Mouse (Mus musculus): ENCODE data around the gene Gramd1b.
A peak's percentile ranks its signal among the peaks of the same experiment; 100 is the strongest.

Gramd1b gene

DNA sequence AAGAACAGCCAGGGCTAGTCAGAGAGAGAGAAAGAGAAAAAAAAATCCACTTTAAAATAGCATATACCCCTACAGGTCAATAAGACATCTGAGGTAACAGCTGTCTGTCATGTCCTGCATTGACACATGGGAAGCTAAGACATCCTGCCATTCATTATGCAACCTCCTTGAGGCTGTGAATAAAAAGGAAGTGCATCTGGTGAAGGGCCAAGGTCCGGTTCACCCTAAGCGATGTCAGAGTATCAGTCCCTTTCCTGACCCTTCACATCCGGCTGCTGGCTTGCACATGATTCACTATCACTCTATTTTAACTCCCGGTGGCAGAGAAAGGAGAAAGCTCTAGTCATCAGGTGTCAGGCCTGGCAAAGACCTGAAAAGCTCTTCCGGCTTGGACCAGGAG is 73.7 kb downstream of the Gramd1b start:
- peak; percentile 56 for DNase-seq

DNA sequence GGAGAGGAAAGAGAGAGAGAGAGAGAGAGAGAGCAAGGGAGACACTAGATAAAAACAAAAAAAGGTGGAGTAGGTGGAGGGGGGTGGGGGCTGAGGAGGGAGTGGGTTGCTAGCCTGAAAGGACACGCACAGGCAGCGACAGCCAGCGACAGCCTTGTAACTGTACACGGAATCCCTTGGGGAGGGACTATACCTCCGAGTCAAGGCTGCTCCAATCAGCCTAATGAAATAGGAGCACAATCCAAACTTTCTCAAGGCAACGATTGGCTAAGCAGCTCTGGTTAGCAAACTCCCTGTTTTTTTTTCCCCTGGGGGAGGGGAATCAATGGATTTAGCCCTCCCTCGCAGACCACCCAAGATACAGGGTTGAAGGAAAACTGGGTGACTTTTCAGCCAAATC is 75.0 kb downstream of the Gramd1b start:
- peak; percentile 65 for DNase-seq

DNA sequence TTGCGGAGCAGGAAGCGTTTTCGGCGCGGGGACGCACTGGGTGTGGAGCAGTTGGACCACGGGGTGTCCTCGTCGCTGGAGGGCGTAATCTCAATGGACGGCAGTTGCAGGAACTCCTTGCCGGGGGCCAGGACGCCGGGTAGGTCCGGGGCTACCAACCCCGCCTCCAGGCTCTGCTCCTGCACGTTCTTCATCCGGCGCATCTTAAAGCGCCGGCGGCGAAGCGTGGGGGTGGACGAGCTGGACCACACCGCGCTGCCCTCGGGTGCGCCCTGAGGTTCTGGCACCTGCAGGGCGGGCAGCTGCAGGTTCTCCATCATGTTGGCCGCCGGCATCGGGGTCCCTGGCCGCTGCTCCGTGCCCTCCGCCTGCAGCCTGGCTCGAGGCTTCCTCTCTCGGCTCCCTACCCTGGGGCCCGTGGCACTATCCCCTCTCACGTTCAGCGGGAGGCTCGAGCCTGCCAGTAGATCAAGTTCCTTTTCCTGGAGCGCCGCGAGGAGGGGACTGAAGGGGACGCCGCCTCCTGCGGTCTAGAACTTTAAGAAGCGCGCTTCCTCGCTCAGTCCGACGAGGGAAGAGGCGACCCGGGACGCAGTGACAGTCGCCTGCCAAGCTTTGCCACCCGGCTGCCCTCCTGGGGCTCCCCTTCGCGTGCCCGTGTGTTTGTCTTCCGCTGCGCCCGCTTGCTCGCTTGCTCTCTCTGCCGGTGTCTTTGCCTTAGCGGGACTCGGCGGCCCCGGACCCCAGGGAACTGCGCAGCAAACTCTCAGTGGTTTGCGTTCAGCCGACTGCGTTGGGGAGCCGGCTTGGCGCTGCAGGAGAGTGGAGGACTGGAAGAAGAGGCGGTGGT is 75.6 kb downstream of the Gramd1b start:
- DNase-seq: peak; percentile 63

DNA sequence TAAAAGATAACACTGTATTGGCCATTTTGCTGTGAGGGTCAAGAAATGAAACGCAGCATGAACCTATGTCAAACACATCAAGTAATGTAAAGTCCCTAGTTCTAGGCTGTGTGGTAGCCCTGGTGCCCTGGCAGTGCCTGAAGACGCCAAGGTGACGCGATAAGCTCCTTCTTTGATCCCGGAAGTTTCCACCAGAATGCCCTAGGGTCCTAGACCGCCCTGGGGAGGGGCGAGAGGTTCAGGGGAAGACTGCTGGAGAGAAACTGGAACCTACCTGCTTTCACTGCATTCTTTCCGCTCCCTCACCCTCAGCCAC is 76.2 kb downstream of the Gramd1b start:
- DNase-seq: no peak

DNA sequence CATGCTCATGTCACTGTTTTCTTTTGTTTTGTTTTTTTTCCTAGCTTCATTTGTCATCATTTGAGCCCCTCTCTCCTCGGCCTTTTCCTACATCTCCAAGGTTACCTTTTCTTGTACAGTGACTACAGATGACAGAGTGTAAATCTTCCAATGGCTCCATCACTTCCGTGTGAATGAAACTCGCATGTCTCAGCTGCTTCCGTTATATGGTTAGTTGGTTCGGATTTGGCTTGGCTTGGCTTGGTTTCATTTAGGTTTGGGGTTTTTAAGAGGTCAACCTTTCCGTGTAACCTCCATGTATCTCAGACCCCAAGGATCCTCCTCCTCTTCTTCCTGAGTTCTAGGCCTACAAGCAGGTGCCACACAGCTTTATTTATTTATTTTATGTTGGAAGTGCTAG is 77.3 kb downstream of the Gramd1b start:
- DNase-seq: no peak

DNA sequence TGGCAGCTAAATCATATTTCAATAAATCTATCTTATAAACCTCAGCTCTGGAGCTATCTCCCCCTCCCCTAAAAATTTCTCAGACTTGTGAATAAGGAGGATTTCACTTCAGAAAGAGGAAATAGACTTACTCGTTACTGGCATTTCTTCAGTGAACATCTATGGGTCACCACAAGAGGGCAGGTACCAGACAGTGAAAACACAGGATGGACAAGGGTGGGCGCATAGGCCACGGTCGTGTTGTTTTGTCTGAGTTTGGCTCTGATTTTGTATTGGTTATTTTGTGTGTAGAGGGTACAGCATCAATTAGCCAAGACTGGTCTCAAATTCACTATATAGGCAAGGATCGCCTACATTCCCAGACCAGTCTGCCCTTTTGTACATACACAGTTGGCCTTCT is 79.0 kb downstream of the Gramd1b start:
- no peak for DNase-seq

DNA sequence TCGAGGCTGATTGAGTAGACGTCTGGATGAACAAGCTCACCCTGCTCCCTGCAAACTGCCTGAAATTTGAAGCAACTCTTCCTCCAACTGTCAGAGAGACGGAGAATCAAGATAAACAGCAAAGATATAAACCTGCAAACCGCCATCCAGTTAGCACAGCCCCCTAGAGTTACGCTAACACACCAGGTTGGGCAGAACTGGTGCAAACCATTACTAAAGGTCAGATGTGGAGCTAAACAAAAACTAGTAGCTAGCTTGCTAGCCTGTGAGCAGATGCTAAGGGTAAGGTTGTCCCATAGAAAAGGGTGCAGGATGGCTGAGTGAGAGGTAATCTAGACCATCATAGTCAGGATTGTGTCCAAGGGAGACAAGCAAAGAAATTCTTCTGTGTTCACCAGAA is 80.4 kb downstream of the Gramd1b start:
- DNase-seq: no peak

DNA sequence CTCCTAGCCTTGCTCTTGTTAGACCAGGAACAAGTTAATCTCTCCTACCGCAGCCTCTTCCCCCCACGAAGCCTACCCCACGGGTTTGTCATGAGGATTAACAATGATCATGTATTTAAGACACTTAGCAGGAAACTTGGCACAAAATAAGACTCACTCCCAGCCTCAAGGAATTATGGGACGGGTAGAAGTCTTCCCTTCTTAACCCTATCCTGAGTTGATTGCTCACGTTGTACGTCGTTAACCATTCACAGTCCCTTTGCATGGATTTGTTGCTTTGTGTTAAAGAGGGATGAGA is 80.8 kb downstream of the Gramd1b start:
- no peak for DNase-seq

DNA sequence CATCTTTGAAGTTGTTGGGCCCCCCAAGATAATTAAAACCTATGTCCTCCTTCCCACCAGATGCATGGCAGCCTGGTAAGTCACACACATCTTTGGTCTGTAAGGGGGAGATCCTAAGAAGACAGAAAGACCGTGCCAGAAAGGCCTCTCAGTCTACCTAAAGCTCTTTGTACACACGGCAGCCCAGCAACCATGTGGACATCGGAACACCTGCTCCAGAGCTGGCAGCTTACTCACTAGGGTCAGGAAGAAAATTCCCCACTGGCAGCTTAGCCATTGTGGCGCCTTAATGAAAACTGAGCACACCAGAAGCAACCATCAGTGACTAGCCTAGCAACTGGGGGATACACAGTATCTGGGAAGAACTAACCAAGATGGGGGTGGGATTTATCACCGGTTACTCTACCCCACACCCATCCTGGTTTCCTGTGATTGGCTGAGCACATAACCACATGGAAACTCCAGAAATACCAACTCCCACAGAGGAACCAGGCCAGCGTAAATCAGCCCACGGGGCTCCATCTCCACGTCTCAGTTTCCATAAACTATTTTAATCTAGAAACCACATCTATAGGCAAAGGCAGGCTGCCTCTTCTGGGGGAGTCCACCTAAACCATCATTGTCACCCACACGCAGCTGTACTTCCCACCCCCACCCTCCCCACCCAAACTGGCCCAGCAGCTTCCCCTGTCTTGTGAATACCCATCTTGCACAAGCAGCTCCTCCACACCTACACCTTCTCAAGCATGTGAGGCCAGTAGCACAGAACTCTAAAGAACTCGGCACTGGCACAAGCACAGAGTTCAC is 81.4 kb downstream of the Gramd1b start:
- no peak for DNase-seq

DNA sequence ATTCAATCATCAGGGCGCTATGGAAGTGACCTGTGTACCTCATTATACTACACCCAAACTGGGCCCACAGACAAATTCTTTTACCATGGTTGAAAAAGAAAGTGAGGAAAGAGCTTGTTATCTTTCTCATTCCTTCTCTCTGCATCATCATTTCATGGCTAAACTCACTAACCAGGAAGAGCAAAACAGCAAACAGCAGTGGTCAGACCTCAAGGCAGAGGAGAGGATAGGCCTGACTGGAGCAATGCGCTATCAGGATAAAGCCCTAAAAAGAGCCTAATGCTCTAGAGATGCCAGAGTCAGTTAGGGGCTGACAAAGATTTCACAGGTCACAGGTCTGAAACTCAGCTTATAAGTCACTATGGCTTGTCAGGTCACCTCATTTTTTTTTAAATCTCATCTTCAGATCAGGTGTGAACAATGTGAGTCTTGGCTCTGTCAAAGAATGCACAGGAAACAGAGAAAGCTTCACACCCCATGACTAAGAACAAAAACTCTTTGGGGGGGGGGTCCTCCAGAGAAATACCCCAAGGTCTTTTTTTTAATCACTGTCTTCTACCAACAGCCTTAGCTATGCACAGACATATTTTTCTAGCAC is 82.4 kb downstream of the Gramd1b start:
- DNase-seq: no peak

DNA sequence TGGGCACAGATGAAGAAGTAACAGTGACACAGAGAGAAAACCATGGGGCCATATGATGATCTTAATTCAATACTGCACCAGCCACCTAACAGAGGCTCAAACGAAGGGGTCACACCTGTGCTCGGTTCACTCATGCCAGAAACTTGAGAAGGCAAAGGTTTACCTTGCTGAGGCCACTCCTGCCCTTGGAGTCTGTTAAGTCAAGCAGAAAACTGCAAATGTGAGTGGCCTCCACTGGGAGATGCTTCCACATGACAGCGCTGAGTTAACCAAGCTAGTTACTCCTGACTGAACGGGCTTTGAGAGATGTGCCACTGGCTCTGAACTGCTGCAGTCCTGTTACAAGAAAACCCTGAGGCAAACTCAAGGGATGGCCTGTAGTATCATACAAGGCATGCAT is 83.9 kb downstream of the Gramd1b start:
- peak; percentile 51 for DNase-seq

DNA sequence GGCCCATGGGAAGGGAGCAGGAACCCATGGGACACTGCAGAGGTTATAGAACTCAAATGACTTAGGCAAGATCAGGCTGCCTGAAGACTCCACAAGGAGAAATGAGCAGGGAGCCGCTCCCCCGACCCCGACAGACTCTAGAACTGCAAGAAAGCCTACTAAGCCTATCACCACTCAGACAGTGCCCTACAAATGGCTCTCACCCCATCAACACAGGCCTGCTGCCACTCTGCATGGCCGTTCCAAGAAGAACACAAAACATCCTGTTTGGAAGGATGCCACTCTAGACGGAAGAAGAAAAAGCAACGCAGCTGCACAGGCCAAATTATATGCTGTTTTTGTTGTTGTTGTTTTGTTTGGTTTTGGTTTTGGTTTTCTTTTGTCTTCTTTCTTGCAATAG is 86.2 kb downstream of the Gramd1b start:
- no peak for DNase-seq

DNA sequence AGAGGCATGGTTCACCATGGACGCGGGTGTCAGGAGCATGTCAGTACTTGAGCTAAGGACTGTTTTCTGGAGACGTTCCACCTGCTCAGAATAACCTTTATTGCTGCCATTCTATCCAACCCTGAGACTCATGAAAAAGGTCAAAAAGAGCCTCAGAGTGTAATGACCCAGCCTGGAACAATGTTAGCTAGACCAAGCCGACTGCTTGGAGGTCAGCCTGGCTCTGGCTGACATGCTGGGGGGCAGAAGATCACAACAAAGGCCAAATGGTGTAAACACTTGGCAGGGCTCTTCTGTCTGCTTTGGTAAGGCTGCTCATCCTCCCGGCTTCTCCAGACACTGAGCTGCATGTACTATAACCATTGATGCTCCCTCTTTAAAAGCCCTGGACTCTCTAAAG is 88.4 kb downstream of the Gramd1b start:
- DNase-seq: no peak

DNA sequence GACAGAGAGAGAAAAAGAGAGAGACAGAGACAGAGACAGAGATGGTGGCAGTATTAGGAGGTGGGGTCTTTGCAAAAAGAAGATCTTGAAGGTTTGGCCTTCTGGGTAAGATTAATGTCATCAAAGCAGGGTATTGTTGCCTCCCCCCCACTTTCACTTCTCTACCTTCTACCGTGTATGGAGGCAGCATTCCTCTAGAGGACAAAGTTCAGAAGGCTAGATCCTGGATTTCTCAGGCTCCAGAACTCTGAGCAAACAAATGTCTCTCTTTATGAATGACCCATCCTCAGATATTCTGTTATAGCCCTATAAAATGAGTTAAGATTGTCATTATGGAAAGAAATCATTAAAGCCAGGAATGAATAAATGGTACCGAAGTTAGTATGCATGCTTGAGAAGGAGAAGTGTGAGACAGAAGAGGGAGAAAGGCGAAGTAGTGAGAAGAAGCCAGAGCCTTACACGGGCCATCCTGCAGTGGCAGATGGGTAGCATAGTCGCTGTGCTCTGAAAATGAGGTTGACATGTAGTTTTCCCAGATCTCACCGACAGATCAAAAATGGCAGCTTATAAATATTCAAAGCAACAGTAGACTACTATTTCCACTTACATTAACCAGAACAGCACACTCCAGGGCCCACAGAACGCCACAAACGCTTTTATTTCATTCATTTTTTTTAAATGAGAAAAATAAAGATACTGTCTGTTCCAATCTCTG is 91.1 kb downstream of the Gramd1b start:
- DNase-seq: no peak

DNA sequence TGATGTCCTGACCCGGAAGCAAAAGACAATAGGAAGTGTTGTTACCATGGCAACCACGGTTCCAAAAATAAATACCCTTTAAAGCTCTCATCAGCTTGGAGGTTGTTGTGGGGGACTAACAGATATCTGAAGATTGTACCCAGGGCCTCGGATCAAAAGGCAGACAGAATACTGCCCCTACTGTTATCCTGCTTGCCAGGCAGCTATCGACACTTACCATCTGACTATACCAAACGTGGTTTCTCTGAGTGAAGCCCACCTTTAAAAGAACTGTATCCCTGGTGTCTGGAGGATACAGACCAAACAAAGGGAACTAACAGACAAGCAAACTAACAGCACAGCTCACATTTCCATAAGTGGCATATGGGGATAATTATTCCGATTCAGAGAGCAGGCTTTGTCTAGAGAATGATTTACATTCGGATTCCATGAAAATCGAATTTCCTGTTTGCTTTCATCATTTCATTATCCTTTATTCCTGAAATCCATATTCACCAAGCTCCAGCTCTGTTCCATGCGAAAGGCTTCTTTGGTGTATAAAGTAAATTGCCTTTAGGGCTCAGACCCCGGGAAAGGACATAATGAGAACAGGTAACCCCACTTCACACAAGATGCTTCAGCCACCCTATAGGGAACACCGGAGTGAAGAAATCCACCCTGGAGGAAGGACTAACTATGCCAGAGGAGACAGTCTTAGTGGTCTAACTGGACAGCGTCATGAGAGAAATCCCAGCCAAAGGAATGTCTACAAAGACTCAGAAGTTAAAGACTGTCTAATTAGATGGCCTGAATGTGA is 92.3 kb downstream of the Gramd1b start:
- no peak for DNase-seq

DNA sequence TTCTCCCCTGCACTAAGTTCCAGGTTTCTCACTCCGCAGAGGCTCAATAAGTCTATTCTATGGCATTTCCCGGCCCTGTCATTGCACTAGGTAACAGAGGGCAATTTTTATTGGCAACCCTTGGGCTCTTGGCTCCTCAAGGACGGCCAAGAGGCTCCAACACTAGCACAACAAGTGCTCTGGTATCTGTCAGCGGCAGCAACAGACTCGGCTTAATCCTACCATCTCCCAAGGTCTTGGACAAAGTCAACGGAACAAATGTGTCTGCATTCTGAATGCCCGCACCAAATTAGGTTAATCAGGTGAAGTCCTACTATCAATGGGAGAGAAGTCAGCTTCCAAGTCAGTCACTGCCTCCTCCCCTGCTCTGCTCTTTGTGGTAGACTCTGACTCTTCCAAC is 93.3 kb downstream of the Gramd1b start:
- no peak for DNase-seq

DNA sequence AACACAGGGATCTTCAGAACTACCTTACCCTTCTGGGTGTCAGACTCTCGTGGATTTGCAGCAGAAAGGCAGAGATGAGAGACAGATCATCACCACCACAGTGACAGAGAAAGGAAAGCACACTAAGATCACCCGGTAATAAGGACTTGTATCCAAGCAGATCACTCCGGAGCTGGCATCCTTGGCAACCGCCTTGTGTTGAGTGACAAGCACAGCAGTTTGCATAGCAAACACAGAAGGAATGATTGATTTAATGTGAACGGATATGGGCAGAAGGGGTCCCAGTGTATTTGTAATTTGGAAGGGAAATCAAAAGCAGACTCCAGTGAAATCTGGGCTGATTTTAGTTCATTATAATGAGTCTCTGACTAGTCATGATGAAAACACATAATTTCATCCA is 97.9 kb downstream of the Gramd1b start:
- no peak for DNase-seq

DNA sequence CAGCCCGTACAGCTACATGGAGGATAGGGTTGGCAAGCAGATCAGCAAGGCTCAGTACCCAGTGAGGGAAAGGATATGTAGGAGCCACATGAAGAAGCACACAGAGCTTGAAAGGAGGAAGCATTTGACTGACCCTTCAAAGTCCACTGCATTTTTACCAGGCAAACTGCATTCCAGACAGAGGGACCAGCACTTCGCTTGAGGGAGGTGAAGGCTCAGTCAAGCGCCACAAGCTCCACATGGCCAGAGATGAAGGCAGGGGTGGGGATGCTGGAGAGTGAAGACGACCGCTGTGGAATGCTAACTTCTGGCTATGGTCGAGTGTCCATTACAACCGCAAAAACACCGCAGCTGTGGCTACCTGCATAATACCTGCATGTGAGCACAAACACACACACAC is 100.2 kb downstream of the Gramd1b start:
- peak; percentile 56 for DNase-seq

DNA sequence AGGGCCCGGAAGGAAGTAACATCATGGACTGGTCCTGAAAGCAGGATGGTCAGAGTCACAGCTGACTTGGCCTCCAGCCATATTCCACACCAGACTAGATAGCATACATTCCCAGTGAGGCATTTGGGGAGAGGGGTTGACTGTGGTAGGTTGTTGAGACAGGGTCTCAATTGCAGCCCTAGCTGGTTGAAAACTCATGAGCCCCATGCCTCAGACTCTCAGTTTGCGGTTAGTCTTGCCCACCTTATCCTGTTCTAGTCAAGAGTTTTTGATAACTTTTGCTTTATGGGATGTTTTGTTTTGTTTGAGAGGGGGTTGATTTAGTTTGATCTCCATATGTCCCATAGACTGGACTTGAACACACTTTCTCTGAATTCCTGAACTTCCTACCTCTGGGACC is 103.5 kb downstream of the Gramd1b start:
- DNase-seq: no peak

DNA sequence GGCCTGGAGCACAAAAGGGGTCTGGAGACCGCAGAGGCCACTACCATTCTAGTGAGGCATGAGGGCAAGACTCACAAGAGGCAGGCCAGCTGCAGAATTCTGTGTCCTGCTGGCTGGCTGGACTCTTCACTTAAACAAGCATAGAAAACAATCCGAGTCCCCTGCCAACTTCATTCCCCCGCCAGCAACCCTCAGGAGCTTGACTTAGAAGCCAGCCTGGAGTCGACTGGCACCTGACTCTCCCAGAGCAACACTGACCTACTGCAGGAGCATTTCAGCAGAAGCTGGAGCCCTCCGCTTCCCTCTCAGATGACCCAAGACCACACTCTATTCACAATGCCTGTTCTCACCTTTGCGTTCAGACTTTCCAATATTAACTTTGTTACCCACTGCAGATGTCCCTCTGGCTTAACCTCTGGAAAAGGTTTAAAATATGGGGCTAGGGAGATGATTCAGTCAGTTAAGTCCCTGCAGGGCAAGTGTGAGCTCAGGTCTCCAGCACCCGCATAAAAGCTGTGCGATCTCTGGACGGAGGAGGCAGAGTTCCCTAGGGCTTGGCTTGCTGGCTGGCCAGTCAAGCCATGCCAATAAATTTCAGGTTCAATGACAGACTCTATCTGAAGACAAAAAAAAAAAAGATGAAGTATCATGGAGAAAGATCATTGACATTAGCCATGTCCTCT is 104.8 kb downstream of the Gramd1b start:
- peak; percentile 62 for DNase-seq

DNA sequence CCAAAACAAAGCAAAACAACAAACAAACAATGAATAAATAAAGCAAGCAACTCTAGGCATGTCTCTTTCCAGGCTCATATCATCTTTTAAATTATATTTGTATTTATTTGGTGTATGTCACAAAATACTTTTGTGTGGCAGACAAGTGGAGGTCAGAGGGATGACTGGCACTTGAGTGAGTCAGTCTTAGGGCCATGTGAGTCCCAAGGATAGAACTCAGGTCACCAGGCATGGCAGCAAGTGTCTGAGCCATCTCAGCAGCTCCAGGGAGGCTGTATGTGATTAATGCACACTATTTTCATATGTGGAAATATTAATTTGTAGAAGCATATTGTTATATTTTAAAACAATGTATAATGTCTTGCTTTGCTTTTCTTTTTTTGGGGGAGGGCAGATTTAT is 106.3 kb downstream of the Gramd1b start:
- DNase-seq: no peak

DNA sequence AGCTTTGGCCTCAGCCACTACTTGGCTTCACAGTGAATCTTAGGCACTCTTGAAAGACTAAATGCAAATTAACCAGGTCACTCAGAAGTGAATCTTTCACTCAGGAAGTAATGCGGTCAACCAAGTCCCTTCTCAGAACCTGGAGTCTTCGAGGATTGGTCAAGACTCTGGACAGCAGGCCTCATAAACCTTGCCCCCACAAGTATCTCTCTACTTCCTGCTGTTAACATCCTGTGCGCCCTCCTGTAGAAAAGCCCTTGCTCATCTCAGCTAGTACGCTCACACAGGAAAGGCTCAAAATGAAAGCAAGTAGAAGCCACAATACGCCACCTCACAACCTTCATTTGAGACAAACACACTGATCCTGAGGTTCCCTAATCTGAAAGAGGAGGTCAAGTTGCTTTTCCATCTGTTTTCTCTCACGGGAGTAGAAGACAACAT is 107.7 kb downstream of the Gramd1b start:
- no peak for DNase-seq
